Mouse (Mus musculus) urinary bladder, postnatal 10 days (tissue): ENCODE data around the gene Foxn3.

Experiments
- DNase-seq: peaks from one replicate; pipeline ENCODE4 v3.0.0; 2022; ENCODE audit warnings: low spot score

Foxn3 gene

GRCm38 (mm10) chr12:99526571-99527140 lies 36.7 kb downstream of the Foxn3 start:
- no peak for DNase-seq

- DNase-seq, result no peak
Measured at GRCm38 (mm10) chr12:99522882-99523281, 40.5 kb downstream of the Foxn3 start.

GRCm38 (mm10) chr12:99519862-99520261 lies 43.5 kb downstream of the Foxn3 start:
- DNase-seq, result no peak

GRCm38 (mm10) chr12:99519191-99519614 lies 44.2 kb downstream of the Foxn3 start:
- no peak for DNase-seq

- no peak for DNase-seq
Measured at GRCm38 (mm10) chr12:99518640-99519039, 44.7 kb downstream of the Foxn3 start.

GRCm38 (mm10) chr12:99518126-99518525 lies 45.3 kb downstream of the Foxn3 start:
- no peak for DNase-seq

GRCm38 (mm10) chr12:99517296-99517695 lies 46.1 kb downstream of the Foxn3 start:
- no peak for DNase-seq

DNA sequence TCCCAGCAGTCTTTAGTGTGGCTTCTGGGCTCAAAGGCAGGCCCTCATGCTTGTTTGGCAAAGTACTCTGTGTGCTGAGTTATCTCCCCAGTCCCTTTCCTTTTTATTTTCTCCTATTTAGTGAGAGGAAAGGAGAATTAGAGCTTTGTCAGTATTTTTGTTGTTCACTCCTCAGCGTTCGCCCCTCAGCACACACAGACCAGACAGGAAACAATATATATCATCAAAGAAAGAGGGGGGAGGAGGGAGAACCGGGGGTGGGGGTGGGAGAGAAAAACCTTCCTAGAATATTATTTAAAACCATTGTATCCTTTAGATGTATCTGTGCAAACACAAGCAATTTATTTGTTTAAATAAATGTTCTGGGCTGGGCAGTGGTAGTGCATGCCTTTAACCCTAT lies 47.9 kb downstream of the Foxn3 start:
- no peak for DNase-seq

DNA sequence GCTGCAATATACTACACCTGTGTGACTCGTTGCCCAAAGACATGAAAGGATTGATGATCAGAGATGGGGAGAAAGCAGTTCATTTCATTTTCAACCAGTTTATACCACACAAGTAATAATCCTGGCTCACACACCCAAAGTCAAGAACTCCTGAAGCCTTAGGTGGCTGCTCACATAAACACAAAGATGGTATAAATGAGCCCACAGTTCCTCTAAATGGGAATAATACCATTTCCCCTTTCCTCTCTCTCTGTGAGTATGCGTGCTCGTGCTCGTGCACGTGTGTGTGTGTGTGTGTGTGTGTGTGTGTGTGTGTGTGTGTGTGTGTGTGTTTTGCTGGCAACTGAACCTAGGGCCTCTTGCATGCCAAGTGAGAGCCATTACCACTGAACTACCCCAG lies 51.7 kb downstream of the Foxn3 start:
- no peak for DNase-seq

DNA sequence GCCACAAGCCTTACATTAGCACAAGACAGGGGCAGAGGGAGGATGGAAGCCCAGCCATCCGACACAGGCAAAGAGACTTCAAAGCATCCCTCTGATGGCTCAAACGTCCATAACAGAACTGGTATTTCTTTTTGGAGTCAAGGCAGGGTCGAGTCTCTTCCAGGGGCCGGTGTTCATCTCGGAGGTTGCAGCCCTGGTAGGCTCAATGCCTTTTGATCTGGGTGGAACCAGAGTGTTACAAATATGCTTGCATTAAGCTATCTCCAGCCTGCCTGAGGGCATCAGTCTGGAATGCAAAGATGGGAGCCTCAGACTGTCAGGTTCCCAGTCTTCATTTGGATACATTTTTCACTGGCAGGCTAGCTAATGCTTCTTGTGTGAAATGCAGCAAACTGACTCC lies 52.6 kb downstream of the Foxn3 start:
- no peak for DNase-seq

GRCm38 (mm10) chr12:99502225-99502624 lies 61.2 kb downstream of the Foxn3 start:
- DNase-seq, result no peak

DNA sequence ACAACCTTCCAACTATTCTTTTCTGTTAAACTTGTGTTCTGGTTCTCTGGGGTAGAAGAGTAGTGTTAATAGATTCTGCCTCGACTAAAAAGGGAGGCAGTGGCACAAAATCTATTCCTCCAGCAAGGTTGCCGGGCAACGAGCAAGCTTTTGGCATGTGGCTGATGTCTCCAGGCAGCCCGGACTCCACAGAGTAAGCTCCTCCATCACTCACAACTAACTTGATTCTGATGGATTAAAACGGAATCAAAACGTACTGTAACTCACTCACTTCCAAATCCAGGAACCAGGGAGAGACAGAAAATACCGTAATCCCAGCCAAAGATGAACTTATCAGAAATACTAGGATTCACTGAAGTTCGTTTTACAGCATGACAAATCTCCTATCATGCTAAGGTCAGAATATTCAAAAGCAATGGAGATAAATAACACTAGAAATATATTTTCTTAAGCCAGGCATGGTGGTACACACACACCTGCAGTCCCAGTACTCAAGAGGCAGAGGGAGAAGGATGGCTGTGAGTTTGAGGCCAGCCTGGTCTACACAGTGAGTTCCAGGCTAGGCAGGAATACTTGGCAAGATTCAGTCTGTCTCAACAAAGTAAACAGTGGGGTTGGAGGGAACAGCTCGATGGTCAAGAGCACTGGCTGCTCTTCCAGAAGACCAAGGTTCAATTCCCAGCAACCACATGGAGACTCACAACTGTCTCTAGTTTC lies 64.2 kb downstream of the Foxn3 start:
- DNase-seq, result no peak

DNA sequence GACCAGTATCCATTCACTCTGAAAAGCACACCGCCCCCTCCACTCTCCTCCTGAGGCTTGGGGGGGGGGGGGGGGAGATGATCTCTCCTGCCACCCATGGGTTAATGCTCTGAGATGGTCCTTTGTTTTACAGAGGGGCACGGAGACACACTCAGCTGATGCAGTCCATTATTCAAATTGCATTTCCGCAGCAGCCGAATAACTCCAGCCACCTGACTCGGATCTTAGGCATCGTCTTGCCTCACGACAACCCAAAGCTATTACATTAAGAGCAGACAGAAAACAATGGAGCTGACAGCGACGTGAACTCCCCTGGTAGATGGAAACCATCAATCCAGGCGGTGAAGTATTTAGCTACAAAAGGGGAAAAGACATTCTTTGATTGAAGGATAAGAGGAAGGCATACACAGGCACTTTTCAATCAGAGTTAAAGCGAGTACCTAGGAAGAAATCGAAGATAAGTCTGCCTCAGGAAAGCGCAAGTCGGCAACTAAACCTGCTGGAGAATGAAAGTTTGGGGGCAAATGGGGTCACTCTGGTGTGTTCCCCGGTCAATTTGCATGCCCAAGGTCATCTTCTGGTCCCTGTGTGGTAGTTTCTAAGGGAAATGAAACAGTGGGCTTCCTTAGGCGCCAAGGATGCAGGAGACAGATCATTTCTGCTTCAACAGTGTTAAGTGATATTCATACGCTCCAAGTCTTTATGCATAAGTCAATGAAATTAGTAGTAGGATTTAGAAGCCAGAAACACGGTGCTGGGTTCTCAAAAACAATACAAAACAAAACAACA lies 65.0 kb downstream of the Foxn3 start:
- no peak for DNase-seq

GRCm38 (mm10) chr12:99496945-99497344 lies 66.4 kb downstream of the Foxn3 start:
- no peak for DNase-seq

GRCm38 (mm10) chr12:99490216-99490615 lies 73.2 kb downstream of the Foxn3 start:
- DNase-seq, result no peak

DNA sequence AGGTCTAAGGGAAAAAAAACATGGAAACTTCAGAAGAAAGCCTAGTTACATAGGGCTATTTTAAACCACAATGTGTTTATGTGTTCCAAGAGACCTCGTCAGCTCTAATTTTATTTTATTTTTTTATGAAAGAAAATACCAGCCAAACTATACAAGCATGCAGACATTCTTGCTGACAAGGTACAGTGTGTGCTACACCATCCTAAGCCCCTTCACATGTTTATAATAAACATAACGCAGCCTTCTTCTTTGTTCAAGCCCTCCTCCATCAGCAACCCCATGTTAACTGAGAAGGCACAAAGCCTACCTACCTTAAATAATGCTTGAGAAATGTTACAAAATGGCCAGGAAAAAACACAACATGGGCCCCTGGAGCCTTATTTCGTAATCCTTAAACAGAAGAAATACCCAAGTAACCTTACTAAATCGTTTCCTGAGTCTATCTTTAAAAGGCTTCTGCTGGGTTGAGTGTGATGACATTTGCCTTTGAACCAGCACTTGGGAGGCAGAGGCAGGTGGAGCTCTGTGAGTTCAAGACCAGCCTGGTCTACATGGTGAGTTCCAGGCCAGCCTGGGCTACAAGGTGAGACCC lies 74.3 kb downstream of the Foxn3 start:
- no peak for DNase-seq

GRCm38 (mm10) chr12:99480372-99480771 lies 83.0 kb downstream of the Foxn3 start:
- no peak for DNase-seq

- DNase-seq, result no peak
Measured at GRCm38 (mm10) chr12:99474176-99474575, 89.2 kb downstream of the Foxn3 start.

- DNase-seq, result no peak
Measured at GRCm38 (mm10) chr12:99473406-99474133, 89.8 kb downstream of the Foxn3 start.

GRCm38 (mm10) chr12:99471431-99471830 lies 92.0 kb downstream of the Foxn3 start:
- DNase-seq, result no peak

- DNase-seq, result no peak
Measured at GRCm38 (mm10) chr12:99467884-99468311, 95.5 kb downstream of the Foxn3 start.

- DNase-seq, result no peak
Measured at GRCm38 (mm10) chr12:99467256-99467883, 96.0 kb downstream of the Foxn3 start.
